Mouse (Mus musculus) spleen, embryonic (tissue): Measurements from ENCODE around the gene Speer4d.
"Not testable (repeated sequence)": the region's sequence is repeated elsewhere in the genome, so short reads cannot be mapped to it uniquely, and the experiment has no call there.

Experiments
- CTCF ChIA-PET: fragments of 350-600 bp; sonication (Branson Sonifier 250); formaldehyde crosslinking; loops from one replicate; lab custom pipeline; 2022; lab: Charles Lee

Gene Speer4d

DNA sequence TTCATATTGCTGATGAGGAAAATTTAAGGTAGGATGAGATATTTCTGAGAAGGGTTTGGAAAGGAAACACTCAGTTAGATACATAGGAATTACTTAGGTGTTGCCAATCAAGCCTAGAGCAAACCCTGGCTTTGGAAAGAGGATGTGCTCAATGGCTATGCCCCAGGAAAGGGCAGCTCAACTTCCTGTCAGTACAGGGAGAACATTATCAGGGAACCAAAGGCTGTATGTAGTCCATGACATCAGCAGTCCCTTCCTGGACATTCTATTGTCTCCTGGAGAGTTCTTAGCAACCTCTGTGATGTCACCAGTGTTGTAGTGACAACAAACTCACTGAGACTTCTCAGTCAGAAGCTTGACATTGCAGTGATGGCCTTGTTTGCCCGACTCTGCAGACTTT lies at the start of gene Speer4d:
Speer4d (plus strand) TSS at position 301 of the 400 bp plus-strand sequence.
- CTCF ChIA-PET, result not testable (repeated sequence)

DNA sequence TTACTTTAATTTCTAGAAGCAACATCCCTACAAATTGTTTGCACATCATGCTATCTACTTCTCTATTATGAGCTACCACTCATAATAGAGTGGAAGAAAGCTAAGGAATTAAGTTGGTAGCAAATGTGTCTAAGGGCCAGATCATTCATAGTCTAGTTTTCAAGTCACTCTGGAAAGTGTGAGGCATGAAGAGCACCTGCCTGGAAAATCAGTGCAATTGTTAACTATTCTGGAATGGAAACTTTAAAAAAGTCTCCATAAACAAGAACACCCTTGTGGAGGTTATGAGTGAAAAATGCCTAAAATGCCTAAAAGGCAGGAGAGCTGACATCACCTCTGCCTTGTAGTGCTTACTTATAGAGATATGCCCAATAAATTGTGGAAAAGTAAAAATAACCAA lies 45.1 kb upstream of the Speer4d start:
- CTCF ChIA-PET, result not testable (repeated sequence)

DNA sequence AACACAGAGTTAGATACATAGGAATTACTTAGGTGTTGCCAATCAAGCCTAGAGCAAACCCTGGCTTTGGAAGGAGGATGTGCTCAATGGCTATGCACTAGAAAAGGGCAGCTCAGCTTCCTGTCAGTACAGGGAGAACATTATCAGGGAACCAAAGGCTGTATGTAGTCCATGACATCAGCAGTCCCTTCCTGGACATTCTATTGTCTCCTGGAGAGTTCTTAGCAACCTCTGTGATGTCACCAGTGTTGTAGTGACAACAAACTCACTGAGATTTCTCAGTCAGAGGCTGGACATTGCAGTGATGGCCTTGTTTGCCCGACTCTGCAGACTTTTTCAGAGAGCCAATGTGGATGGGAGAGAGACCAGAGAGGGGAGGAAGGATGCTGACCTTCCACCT lies 41.8 kb upstream of the Speer4d start, which contains the start of gene Gm21083:
Gm21083 (plus strand) TSS at position 301 of the 400 bp plus-strand sequence.
- CTCF ChIA-PET, result not testable (repeated sequence)

DNA sequence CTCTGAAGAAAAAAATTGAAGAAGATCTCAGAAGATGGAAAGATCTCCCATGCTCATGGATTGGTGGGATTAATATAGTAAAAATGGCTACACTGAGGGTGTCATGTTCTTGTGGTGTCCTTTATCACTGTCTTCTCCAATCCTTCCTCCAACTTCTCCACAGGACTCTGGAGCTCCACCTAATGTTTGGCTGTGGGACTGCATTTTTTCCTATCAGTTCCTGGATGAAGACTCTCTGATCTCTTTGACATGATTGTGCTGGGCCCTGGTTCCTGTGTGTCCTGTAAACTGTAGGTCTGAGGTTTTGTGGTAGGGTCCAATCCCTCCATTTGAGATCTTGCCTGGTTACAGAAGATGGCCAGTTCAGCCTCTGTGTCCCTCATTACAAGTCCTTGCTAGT lies 32.5 kb upstream of the Speer4d start:
- CTCF ChIA-PET, result not testable (repeated sequence)

DNA sequence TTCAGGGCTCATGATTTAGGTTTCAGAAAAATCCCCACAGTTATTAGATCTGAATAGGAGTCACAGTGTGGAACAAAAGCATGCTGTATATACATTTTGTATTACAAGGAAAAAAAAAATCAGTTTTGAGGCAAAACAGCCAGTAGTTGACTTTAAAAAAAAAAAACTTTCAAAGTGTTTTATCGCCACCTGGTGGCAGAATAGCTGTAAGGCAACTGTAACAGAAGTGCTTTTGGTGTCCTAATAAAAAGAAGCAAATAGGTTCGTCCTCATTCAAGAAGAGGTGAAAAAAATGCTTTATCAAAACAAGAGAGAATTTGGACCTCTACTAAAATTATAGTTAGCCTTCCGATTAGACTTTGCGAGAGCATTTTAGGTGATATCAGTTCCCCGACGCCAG lies 30.6 kb upstream of the Speer4d start:
- CTCF ChIA-PET, result not testable (repeated sequence)

DNA sequence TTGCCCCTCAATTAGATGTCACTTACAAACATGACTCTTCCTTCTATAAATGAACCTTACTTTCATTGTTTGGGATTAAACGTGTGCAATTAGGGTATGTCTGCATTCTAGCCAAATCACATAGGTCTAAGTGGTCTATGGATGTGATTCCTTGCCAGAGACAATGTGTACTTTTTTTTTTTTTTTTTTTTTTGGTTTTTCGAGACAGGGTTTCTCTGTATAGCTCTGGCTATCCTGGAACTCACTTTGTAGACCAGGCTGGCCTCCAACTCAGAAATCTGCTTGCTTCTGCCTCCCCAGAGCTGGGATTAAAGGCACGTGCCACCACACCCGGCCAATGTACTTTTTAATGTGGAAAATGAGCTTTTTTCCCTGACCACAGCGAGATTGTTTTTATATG lies 28.2 kb upstream of the Speer4d start:
- CTCF ChIA-PET, result not testable (repeated sequence)

DNA sequence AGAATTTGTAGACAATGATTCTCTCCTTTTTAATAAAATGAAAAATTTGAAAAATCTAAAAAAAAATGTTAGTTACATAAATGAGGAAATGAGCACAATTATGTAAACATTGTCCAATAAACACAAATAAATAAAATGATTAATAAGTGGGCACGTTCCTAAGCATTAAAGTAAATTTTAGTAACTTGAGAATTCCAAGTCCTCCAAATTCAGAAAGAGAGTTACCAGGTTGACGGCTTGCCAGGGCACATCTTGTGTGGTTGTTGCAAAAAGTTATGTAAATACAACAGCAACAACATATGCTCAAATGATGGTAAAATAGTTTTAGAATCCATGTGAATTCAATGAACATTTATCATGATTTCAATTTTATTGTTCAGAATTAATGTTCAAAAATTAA lies 27.3 kb upstream of the Speer4d start:
- CTCF ChIA-PET, result not testable (repeated sequence)

DNA sequence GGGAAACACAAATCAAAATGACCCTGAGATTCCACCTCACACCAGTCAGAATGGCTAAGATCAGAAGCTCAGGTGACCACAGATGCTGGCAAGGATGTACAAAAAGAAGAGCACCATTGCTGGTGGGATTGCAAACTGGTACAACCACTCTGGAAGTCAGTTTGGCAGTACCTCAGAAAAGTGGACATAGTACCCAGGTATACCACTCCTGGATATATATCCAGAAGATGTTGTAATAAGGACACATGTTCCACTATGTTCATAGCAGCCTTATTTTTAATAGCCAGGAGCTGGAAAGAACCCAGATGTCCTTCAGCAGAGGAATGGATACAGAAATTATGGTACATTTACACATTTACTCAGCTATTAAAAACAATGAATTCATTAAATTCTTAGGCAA lies 20.0 kb upstream of the Speer4d start:
- CTCF ChIA-PET, result not testable (repeated sequence)

DNA sequence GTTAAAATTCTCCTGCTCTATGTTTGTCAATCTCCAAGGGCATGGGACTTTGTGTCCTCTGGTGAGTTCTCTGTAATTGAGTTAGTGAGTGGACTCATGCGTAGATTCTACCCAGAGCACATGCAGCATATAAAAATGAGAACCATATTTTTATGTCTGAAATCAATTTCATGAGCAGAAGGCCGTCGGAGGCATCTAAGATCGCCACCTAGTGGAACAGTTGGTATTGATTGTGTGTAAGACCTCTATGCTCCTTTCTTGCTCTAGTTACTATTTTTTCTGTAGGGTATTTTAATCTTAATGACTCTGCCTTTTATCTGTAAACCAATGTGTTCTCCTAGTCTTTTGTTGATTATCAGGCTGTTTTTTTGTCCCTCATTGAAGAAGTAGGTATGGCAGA lies 18.5 kb upstream of the Speer4d start:
- CTCF ChIA-PET, result not testable (repeated sequence)

DNA sequence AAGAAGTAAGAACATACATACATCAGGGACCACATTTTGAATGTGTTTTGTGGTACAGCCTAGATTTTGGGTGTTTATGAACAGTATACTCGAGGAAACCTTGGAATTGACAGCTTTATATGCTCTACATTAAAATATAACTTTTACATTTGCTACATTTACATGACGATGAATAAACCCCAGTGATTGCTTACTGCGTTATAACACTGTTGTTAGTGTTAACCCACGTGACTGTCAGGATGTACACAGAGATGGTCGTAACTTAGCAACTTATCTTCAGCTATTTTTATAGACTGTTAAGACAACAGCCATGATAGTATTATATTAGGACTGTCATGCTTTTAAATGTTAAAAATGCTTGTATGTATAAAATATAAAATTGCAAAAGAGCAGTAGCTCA lies 17.4 kb upstream of the Speer4d start:
- CTCF ChIA-PET, result not testable (repeated sequence)

DNA sequence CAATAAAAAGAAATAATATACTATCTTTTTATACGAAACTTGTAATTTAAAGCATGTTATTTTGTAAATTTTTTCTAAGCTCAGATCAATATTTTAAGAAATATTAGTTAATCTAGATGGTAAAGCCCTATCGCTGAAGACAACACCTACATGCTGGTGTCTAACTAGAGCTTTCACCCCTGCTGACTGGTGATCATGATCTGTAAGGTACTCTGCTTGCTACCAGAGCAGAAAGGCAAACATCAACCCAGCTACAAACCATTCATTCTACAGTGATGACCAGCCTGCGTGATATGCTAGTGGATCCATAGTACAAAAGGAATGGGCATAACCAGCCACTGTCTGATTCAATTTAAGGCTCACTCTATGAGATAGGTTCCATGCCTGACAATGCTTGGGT lies 16.9 kb upstream of the Speer4d start:
- CTCF ChIA-PET, result not testable (repeated sequence)

DNA sequence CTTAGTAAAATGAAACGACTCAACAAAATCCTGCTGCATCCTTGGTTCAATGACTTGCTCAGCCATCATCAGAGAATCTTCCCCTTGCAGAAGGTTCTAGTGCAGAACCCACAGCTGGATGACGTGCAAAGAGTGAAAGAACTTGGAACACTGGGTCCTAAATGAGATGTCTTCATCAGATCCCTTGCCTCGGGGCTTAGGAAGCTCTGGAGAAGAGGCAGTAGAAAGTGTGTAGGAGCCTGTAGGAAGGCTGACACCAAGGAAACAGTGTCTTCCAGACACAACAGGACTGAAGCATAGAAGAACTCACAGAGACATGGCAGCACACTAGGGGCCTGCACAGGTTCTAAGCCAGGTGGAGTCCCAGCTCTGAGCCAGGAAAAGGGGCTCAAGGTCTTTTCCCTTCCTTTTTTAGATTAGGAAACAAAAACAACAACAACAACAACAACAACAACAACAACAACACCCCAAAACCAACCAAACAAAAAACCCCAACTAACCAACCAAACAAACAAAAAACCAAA lies 16.4 kb upstream of the Speer4d start:
- CTCF ChIA-PET, result not testable (repeated sequence)

DNA sequence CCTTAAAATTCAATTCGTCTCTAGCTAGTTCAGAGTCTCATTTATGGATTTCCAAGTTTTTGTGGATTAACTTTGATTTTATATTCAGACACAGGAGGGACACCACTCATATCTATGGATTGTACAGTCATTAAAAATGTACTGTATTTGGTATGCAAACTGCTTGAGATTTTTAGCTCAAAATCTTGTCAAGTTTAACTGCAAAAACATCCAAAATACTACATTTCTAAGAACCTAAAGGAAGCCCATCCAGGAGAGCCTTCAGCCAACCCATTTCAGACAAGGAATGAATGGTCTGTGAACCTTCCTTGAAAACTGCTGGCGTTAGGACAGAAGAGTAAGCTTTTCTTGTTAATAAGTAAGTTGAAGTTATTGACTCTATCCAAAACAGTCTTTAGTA lies 15.9 kb upstream of the Speer4d start:
- CTCF ChIA-PET, result not testable (repeated sequence)

DNA sequence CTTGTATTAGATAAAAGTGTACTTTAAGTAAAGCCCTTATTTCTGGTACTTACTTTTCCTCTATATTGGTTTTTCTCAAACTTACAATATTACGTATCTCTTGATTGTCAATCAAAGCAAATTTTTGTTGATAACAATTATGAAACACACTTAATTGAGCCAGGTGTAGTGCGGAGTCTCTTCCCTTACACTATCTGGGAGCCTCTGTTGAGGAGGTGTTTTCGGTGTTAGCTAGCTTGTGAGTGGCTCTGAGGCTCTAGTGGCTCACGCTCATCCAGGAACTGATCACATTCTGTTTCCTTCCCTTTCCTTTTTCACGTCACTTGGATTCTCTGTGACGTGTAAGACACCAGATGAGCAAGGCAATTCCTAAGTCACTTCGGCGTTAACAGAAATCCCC lies 15.3 kb upstream of the Speer4d start:
- CTCF ChIA-PET, result not testable (repeated sequence)

DNA sequence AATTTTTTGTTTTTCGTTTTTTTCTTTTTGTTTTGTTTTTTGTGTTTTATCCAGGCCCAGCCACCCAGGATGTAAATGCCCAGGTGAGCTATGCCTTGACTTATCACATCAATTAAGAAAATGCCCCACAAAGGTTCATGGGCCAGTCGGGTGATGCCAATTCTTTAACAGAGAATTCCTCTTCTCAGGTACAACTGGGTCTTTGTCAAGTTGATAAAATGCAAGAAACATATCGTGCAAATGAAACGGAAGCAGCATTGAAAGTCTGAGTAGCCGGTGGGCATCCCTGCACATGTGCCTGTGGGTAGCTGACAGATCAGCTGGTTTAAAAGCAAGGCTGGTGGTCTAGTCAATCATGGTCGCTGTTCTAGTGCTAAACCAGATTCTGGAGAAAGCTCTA lies 12.2 kb upstream of the Speer4d start:
- CTCF ChIA-PET, result not testable (repeated sequence)

DNA sequence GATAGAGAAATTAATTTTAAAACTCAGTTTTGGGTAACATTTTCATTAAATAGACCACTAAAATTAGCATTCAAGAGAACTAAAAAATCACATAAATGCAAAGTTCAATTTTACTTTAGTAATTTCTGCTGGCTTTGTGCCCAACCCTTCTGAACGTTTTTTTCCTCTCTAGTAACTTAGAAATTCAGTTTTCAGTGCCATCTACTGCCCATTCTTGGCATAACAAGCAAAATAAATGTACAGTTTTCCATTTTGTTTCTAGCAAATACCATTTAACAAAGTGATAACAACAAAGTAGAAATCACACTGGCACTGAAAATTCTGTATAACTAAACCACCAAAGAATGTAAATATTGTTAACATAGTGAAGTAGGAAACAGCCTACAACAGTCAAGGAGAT lies 8.2 kb upstream of the Speer4d start:
- CTCF ChIA-PET, result not testable (repeated sequence)

DNA sequence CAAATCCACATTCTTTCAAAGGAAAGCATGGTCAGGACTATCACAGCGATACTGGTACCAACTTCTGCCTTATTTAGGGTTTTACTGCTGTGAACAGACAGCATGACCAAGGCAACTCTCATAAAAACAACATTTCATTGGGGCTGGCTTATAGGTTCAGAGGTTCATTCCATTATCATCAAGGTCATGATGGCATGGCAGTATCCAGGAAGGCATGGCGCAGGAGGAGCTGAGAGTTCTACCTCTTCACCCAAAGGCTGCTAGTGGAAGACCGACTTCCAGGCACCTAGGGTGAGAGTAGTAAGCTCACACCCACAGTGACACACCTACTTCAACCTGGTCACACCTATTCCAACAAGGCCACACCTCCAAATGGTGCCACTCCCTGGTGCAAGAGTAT lies 2.7 kb upstream of the Speer4d start:
- CTCF ChIA-PET, result not testable (repeated sequence)

DNA sequence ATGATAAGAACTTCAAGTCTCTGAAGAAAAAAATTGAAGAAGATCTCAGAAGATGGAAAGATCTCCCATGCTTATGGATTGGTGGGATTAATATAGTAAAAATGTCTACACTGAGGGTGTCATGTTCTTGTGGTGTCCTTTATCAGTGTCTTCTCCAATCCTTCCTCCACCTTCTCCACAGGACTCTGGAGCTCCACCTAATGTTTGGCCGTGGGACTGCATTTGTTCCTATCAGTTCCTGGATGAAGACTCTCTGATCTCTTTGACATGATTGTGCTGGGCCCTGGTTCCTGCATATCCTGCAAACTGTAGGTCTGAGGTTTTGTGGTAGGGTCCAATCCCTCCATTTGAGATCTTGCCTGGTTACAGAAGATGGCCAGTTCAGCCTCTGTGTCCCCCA lies 9.3 kb downstream of the Speer4d start:
- CTCF ChIA-PET, result not testable (repeated sequence)

DNA sequence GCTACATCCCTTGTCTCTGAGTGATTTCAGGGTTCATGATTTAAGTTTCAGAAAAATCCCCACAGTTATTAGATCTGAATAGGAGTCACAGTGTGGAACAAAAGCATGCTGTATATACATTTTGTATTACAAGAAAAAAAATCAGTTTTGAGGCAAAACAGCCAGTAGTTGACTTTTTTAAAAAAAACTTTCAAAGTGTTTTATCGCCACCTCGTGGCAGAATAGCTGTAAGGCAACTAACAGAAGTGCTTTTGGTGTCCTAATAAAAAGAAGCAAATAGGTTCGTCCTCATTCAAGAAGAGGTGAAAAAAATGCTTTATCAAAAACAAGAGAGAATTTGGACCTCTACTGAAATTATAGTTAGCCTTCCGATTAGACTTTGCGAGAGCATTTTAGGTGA lies 11.2 kb downstream of the Speer4d start:
- CTCF ChIA-PET, result not testable (repeated sequence)

DNA sequence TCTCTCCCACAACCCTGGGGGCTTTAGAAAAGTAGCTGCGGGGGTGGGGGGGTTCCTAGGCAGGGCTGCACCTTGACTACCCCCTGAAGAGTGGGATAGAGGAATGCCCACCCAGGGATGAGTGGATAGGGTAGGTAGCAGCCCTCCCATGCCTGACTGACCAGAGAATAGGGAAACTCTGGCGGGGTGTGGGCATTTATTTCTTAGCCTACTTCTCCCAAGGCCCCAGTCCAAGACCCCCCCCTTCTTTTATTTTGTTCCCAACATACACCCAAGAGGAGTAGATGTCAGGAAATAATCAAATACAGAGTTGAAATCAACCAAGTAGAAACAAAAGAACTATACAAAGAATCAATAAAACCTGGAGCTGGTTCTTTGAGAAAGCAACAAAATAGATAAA lies 18.8 kb downstream of the Speer4d start:
- CTCF ChIA-PET, result not testable (repeated sequence)

DNA sequence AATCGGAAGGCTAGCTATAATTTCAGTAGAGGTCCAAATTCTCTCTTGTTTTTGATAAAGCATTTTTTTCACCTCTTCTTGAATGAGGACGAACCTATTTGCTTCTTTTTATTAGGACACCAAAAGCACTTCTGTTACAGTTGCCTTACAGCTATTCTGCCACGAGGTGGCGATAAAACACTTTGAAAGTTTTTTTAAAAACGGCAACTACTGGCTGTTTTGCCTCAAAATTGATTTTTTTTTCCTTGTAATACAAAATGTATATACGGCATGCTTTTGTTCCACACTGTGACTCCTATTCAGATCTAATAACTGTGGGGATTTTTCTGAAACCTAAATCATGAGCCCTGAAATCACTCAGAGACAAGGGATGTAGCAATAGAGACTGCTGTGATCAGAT lies 26.8 kb downstream of the Speer4d start:
- CTCF ChIA-PET, result not testable (repeated sequence)

DNA sequence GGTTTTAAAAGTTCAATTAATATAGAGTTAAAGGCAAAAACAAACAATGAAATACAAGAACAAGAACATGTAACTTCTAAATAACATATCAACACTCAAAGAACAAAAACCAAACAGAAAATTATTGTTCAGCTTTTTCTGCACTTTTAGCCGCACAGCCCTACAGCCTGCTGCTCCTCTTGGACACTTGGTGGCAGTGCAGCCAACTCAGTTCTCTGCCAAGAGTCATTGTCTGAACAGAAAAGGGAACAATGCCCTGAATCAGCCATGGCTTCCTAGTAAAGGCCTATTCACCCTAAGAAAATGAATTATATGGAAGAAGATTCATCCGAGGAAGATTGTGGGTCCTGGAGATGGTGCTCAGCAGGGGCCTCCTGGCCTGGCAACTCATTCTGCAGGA lies 33.5 kb downstream of the Speer4d start:
- CTCF ChIA-PET, result not testable (repeated sequence)

DNA sequence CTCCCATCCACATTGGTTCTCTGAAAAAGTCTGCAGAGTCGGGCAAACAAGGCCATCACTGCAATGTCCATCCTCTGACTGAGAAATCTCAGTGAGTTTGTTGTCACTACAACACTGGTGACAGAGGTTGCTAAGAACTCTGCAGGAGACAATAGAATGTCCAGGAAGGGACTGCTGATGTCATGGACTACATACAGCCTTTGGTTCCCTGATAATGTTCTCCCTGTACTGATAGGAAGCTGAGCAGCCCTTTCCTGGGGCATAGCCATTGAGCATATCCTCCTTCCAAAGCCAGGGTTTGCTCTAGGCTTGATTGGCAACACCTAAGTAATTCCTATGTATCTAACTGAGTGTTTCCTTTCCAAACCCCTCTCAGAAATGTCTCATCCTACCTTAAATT lies 38.1 kb downstream of the Speer4d start, which contains the start of gene 4930572O03Rik:
4930572O03Rik (minus strand) TSS at position 101 of the 400 bp plus-strand sequence.
- CTCF ChIA-PET, result not testable (repeated sequence)

DNA sequence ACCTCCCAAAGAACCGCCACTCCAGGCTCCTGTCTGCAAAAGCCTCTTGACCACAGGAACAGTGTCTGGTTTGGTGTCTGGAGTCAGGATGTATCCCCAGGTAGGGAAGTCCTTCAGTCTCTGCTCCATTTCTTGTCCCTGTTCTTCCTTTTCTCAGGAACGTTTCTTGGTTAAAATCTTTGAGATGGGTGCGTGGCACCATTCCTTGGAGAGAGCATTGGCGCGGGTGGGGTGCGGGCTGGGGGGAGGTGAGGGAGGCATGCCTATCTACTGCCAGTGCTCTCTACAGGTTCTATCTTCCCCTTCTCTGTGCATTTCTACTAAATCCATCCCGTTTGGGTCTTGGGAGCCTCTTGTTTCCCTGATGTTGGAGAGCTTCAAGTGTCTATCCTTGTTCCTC lies 45.0 kb downstream of the Speer4d start:
- CTCF ChIA-PET, result not testable (repeated sequence)
